Comparison of ENCODE assay signal across 14 mouse cellular contexts in the genomic region with DNA sequence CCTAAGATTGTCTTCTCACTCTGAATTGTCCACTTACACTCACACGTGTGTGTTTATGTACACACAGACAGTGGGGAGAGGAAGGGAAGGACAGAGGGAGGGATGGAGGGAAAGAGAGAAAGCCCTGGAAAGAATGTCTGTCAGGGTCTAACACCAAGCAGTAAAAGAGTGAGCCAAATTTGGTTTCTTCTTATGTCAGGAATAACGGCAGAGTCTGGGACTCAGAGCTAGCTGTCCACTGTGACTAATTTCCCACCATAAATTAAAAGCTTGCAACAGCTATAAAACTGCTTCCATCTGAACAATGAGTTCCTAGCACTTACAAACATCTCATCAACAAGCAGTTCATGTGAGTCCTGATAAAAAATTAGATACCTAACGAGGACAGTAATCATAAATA.
"Had no signal": no experiment of that assay in that cellular context is flagged by ENCODE, and none has a peak within 500 bp of the region (broad histone marks: within the 10 kb centered on the region; RNA-seq: fewer than 3 reads in every experiment).

No protein-coding gene starts in this region.

- H3K27ac ChIP-seq: intestine, embryonic 15.5 days; limb, embryonic 15.5 days; liver, embryonic 12.5 days; midbrain, embryonic 15.5 days; neural tube, embryonic 13.5 days; stomach, embryonic 15.5 days had no signal

- H3K36me3 ChIP-seq: intestine, embryonic 15.5 days; limb, embryonic 15.5 days; liver, embryonic 12.5 days; midbrain, embryonic 15.5 days; neural tube, embryonic 13.5 days; stomach, embryonic 15.5 days had no signal

- H3K27me3 ChIP-seq: intestine, embryonic 15.5 days; limb, embryonic 15.5 days; liver, embryonic 12.5 days; midbrain, embryonic 15.5 days; neural tube, embryonic 13.5 days; stomach, embryonic 15.5 days had no signal

- DNase-seq: lung, embryonic 14.5 days; lung, postnatal 10 days; lung, postnatal 4 days; retina, postnatal 1 day; right cerebral cortex, postnatal 14 days; thymus, adult 2 months; thymus, postnatal 25 days had no signal

- H3K9ac ChIP-seq: intestine, embryonic 15.5 days; limb, embryonic 15.5 days; liver, embryonic 12.5 days; lung, embryonic 14.5 days; midbrain, embryonic 15.5 days; neural tube, embryonic 13.5 days; stomach, embryonic 15.5 days had no signal

- H3K4me2 ChIP-seq: intestine, embryonic 15.5 days; limb, embryonic 15.5 days; liver, embryonic 12.5 days; lung, embryonic 14.5 days; midbrain, embryonic 11.5 days; midbrain, embryonic 15.5 days; neural tube, embryonic 13.5 days; stomach, embryonic 15.5 days had no signal

- H3K9me3 ChIP-seq: intestine, embryonic 15.5 days; limb, embryonic 15.5 days; liver, embryonic 12.5 days; midbrain, embryonic 15.5 days; neural tube, embryonic 13.5 days; stomach, embryonic 15.5 days had no signal

- H3K4me3 ChIP-seq: intestine, embryonic 15.5 days; limb, embryonic 15.5 days; liver, embryonic 12.5 days; midbrain, embryonic 15.5 days; neural tube, embryonic 13.5 days; stomach, embryonic 15.5 days had no signal

- ATAC-seq: intestine, embryonic 15.5 days; liver, embryonic 12.5 days; midbrain, embryonic 15.5 days had no signal

- H3K4me1 ChIP-seq: intestine, embryonic 15.5 days; limb, embryonic 15.5 days; liver, embryonic 12.5 days; midbrain, embryonic 15.5 days; neural tube, embryonic 13.5 days; stomach, embryonic 15.5 days had no signal
